Mouse (Mus musculus): ENCODE results near the gene Pskh1.
A peak's percentile ranks its signal among the peaks of the same experiment; 100 is the strongest.

Gene Pskh1

GRCm38 (mm10) chr8:105957813-105958212 is 57.6 kb downstream of the Pskh1 start:
- 0 out of 2 replicates have a peak, but pooled peaks have one; percentile 31 for ATAC-seq (ENCODE audit: low TSS enrichment)

- ATAC-seq (ENCODE audit: low TSS enrichment) = 0 out of 2 replicates have a peak, but pooled peaks have one; percentile 41
Observed at GRCm38 (mm10) chr8:105959350-105959749, 59.1 kb downstream of the Pskh1 start.

GRCm38 (mm10) chr8:105961101-105961500 is 60.9 kb downstream of the Pskh1 start:
- ATAC-seq (ENCODE audit: low TSS enrichment) = no peak

GRCm38 (mm10) chr8:105961536-105961935 is 61.3 kb downstream of the Pskh1 start:
- ATAC-seq (ENCODE audit: low TSS enrichment) = no peak

- ATAC-seq (ENCODE audit: low TSS enrichment) = no peak
Observed at GRCm38 (mm10) chr8:105964506-105965265, 64.4 kb downstream of the Pskh1 start.

GRCm38 (mm10) chr8:105965266-105965904 is 65.1 kb downstream of the Pskh1 start:
- peak; percentile 27; the same call in 1 of the 2 replicates for ATAC-seq (ENCODE audit: low TSS enrichment)

GRCm38 (mm10) chr8:105965905-105966341 is 65.7 kb downstream of the Pskh1 start, which contains the start of gene Slc12a4:
TSS of gene Slc12a4 (minus strand) at chr8:105966097.
- ATAC-seq (ENCODE audit: low TSS enrichment) = peak; percentile 62; the same call in 1 of the 2 replicates

GRCm38 (mm10) chr8:105966692-105967311 is 66.6 kb downstream of the Pskh1 start:
- no peak for ATAC-seq (ENCODE audit: low TSS enrichment)

- no peak for ATAC-seq (ENCODE audit: low TSS enrichment)
Observed at GRCm38 (mm10) chr8:105969367-105969766, 69.1 kb downstream of the Pskh1 start.

- ATAC-seq (ENCODE audit: low TSS enrichment) = no peak
Observed at GRCm38 (mm10) chr8:105971019-105971720, 70.9 kb downstream of the Pskh1 start.

GRCm38 (mm10) chr8:105975363-105975762 is 75.1 kb downstream of the Pskh1 start:
- no peak for ATAC-seq (ENCODE audit: low TSS enrichment)

GRCm38 (mm10) chr8:105979325-105979724 is 79.1 kb downstream of the Pskh1 start, which contains the start of gene Dpep3:
TSS of gene Dpep3 (minus strand) at chr8:105979429.
- ATAC-seq (ENCODE audit: low TSS enrichment) = no peak

- ATAC-seq (ENCODE audit: low TSS enrichment) = no peak
Observed at GRCm38 (mm10) chr8:105981146-105981545, 80.9 kb downstream of the Pskh1 start.

Data from frontal cortex, adult (tissue).